Mouse (Mus musculus) limb, embryonic 14.5 days (tissue): ENCODE data around the gene Tbc1d15. TPM values are rescaled to one million over a fixed set of nuclear protein-coding genes. Genes with fewer than 3 reads are reported as not detected.

Source experiments
- ATAC-seq: fragments of 200-750 bp; cut with Nextera tagmentation; 2 replicates; pipeline ENCODE4 v1.8.0; 2017; ENCODE audit warnings: low read depth, moderate number of reproducible peaks, moderate TSS enrichment; ENCODE audit not compliant: low FRiP score
- DNase-seq: peaks from one replicate; pipeline ENCODE4 v3.0.0-alpha.2; 2015; ENCODE audit warnings: low spot score
- H3K27ac ChIP-seq: fragments of 300-500 bp; sonication (generic); replicated peaks from 2 replicates; pipeline ENCODE4 v1.5.1; 2014; ENCODE audit warnings: low read depth, mild to moderate bottlenecking, low read length, moderate library complexity, mixed read lengths
- H3K27me3 ChIP-seq: fragments of 300-500 bp; sonication (generic); 2 replicates; pipeline ENCODE4 v1.6.1; 2014; ENCODE audit warnings: low read length, mixed read lengths; ENCODE audit not compliant: control insufficient read depth, insufficient read depth
- H3K36me3 ChIP-seq: fragments of 300-500 bp; sonication (generic); 2 replicates; pipeline ENCODE4 v1.6.1; 2014; ENCODE audit warnings: mild to moderate bottlenecking, low read length, moderate library complexity, mixed read lengths; ENCODE audit not compliant: control insufficient read depth, insufficient read depth
- H3K4me1 ChIP-seq: fragments of 300-500 bp; sonication (generic); 2 replicates; pipeline ENCODE4 v1.6.1; 2014; ENCODE audit warnings: antibody characterized with exemption, low read length, mixed read lengths; ENCODE audit not compliant: control insufficient read depth, insufficient read depth
- H3K4me2 ChIP-seq: fragments of 300-500 bp; sonication (generic); replicated peaks from 2 replicates; pipeline ENCODE4 v1.6.1; 2014; ENCODE audit warnings: low read depth, mild to moderate bottlenecking, low read length, moderate library complexity; ENCODE audit not compliant: severe bottlenecking
- H3K4me3 ChIP-seq: fragments of 300-500 bp; sonication (generic); replicated peaks from 2 replicates; pipeline ENCODE4 v1.5.1; 2014; ENCODE audit warnings: low read length
- H3K9ac ChIP-seq: fragments of 300-500 bp; sonication (generic); 2 replicates; pipeline ENCODE4 v1.6.1; 2014; ENCODE audit warnings: mild to moderate bottlenecking, low read depth, low read length, moderate library complexity; ENCODE audit not compliant: severe bottlenecking
- H3K9me3 ChIP-seq: fragments of 300-500 bp; sonication (generic); 2 replicates; pipeline ENCODE4 v1.6.1; 2016; ENCODE audit warnings: low read length; ENCODE audit not compliant: control insufficient read depth
- POLR2A ChIP-seq: fragments of 200-500 bp; IDR thresholded peaks from 2 replicates; pipeline ENCODE4 v1.8.0; 2012; ENCODE audit warnings: inconsistent platforms, mild to moderate bottlenecking, moderate library complexity, borderline replicate concordance; ENCODE audit not compliant: insufficient read depth, insufficient read length; ENCODE audit errors: extremely low read depth
- WGBS: fragments of 180-500 bp; shearing (Covaris S2); extraction: QIAGEN DNeasy Blood & Tissue Kit; methylation state at CpG from one replicate; pipeline ENCODE4 v1.1.7; 2014; 5-methylcytosine and 5-hydroxymethylcytosine counted together
- polyA plus RNA-seq, 2 experiments: library from polyadenylated mRNA; depleted of rRNA in 1 of 2; stranded (reverse) in 1 of 2; unstranded in 1 of 2; fragments of >200 nt; fragmentation: Nextera tagmentation in 1 of 2; extraction: Ambion mirVana in 1 of 2; gene quantifications; 2 replicates each; pipeline versions ENCODE4 v1.2.1 to v1.2.3; 2012 to 2014

The Tbc1d15 gene
- polyA plus RNA-seq, 2 experiments, result 36.4 to 67.4 TPM

GRCm38 (mm10) chr10:115233798-115234197 is 17.5 kb downstream of the Tbc1d15 start:
- no peak for DNase-seq
- no peak for TF ChIP-seq POLR2A
- ATAC-seq, result no peak
- no peak overlapping the region for H3K9ac ChIP-seq
- 79% methylated on average over 3 of the region's 3 CpGs for WGBS
- H3K36me3 ChIP-seq, result peaks cover 54% of the 10 kb centered on the region
- H3K9me3 ChIP-seq, result no peaks in the 10 kb centered on the region
- H3K4me2 ChIP-seq, result no peak overlapping the region
- H3K4me1 ChIP-seq, result no peaks in the 10 kb centered on the region
- H3K27me3 ChIP-seq, result no peaks in the 10 kb centered on the region
- H3K4me3 ChIP-seq, result no peak overlapping the region
- no peak overlapping the region for H3K27ac ChIP-seq

- WGBS, result 90% methylated on average over 3 of the region's 3 CpGs
- Histone ChIP-seq H3K27ac (no peak overlapping the region), H3K36me3 (peaks cover 57% of the 10 kb centered on the region), H3K27me3 (no peaks in the 10 kb centered on the region), H3K4me1 (no peaks in the 10 kb centered on the region), H3K9ac (no peak overlapping the region), H3K9me3 (no peaks in the 10 kb centered on the region), H3K4me2 (no peak overlapping the region), H3K4me3 (no peak overlapping the region)
- TF ChIP-seq POLR2A, result no peak
- DNase-seq (no peak), ATAC-seq (no peak)
Observed at GRCm38 (mm10) chr10:115232513-115232912, 18.8 kb downstream of the Tbc1d15 start.

GRCm38 (mm10) chr10:115229023-115229422 is 22.2 kb downstream of the Tbc1d15 start:
- Histone ChIP-seq H3K4me2 (no peak overlapping the region), H3K4me3 (no peak overlapping the region), H3K4me1 (no peaks in the 10 kb centered on the region), H3K9me3 (no peaks in the 10 kb centered on the region), H3K27me3 (no peaks in the 10 kb centered on the region), H3K27ac (no peak overlapping the region), H3K36me3 (peaks cover 48% of the 10 kb centered on the region), H3K9ac (no peak overlapping the region)
- no peak for DNase-seq
- 85% methylated on average over 9 of the region's 9 CpGs for WGBS
- no peak for ATAC-seq
- TF ChIP-seq POLR2A, result no peak

GRCm38 (mm10) chr10:115226586-115226985 is 24.7 kb downstream of the Tbc1d15 start:
- H3K27me3 ChIP-seq, result no peaks in the 10 kb centered on the region
- WGBS, result 94% methylated on average over 7 of the region's 7 CpGs
- no peak for TF ChIP-seq POLR2A

GRCm38 (mm10) chr10:115223845-115224244 is 27.4 kb downstream of the Tbc1d15 start:
- H3K4me3 ChIP-seq, result no peak overlapping the region
- TF ChIP-seq POLR2A, result no peak
- no peak for ATAC-seq
- H3K4me2 ChIP-seq, result no peak overlapping the region
- no peaks in the 10 kb centered on the region for H3K9me3 ChIP-seq
- H3K27me3 ChIP-seq, result no peaks in the 10 kb centered on the region
- no peak for DNase-seq
- H3K4me1 ChIP-seq, result no peaks in the 10 kb centered on the region
- WGBS, result 87% methylated on average over 3 of the region's 3 CpGs
- H3K9ac ChIP-seq, result no peak overlapping the region
- H3K27ac ChIP-seq, result no peak overlapping the region
- H3K36me3 ChIP-seq, result peaks cover 40% of the 10 kb centered on the region

More at GRCm38 (mm10) chr10:115226586-115226985, 24.7 kb downstream of the Tbc1d15 start:
- Histone ChIP-seq H3K9ac (no peak overlapping the region), H3K36me3 (peaks cover 34% of the 10 kb centered on the region), H3K4me1 (no peaks in the 10 kb centered on the region), H3K4me2 (no peak overlapping the region), H3K9me3 (no peaks in the 10 kb centered on the region), H3K27ac (no peak overlapping the region), H3K4me3 (no peak overlapping the region)
- DNase-seq, result no peak
- ATAC-seq, result no peak
